In genomic region chr13:29222261-29222838, GRCm38 (mm10) we compare ENCODE assay signal across 8 mouse cellular contexts.
DNase-seq lines count a peak whose midpoint lies in the region; ATAC-seq and TF ChIP-seq lines count a peak whose summit lies in the region.

No protein-coding gene starts in this region.

- peaks cover 7% of the 10 kb centered on the region; the same call in 1 of the 2 replicates for H3K9me3 ChIP-seq in midbrain, embryonic 10.5 days (replicated peaks)

- H3K4me3 ChIP-seq in midbrain, embryonic 10.5 days = no peak overlapping the region
- H3K4me3 ChIP-seq in layer of hippocampus, adult 2 months = no peak overlapping the region

- H3K36me3 ChIP-seq in midbrain, embryonic 10.5 days = no peaks in the 10 kb centered on the region

- DNase-seq in cerebellum, postnatal 10 days = peak; percentile 75 to 76
- DNase-seq in cerebellum, adult 11-12 months = no peak
- DNase-seq in right cerebral cortex, postnatal 10 days (ENCODE audit: low spot score in 2 of 2) = peak; percentile 40
- DNase-seq in right cerebral cortex, adult 18-20 months = no peak
- peak; percentile 72 for DNase-seq in midbrain, embryonic 10.5 days (ENCODE audit: low spot score)
- DNase-seq in layer of hippocampus, adult 2 months (ENCODE audit: low spot score in 2 of 2) = no peak
- DNase-seq in gastrocnemius, postnatal 10 days = no peak

- peaks cover 5% of the 10 kb centered on the region; the same call in 1 of the 2 replicates for H3K27me3 ChIP-seq in midbrain, embryonic 10.5 days (ENCODE audit: low read depth, poor library complexity, severe bottlenecking)

- 12% methylated on average over 10 of the region's 10 CpGs for WGBS in midbrain, embryonic 10.5 days

- ATAC-seq in megakaryocyte-erythroid progenitor cell, adult 5-6 weeks (replicated peaks; ENCODE audit: low FRiP score, low TSS enrichment, poor library complexity, severe bottlenecking) = no peak

- no peak for TF ChIP-seq CTCF in layer of hippocampus, adult 2 months (conservative IDR thresholded peaks at IDR 0.05)

- H3K4me1 ChIP-seq in midbrain, embryonic 10.5 days = peaks cover 29% of the 10 kb centered on the region

- peak overlapping the region; percentile 83 for H3K27ac ChIP-seq in midbrain, embryonic 10.5 days (replicated peaks)
- H3K27ac ChIP-seq in layer of hippocampus, adult 2 months = no peak overlapping the region

Comparison
In these comparisons a context has a peak if more than half of its experiments do, and no peak if none do; other contexts are left out.
1. DNase-seq: peak in cerebellum, postnatal 10 days (2 of 2), right cerebral cortex, postnatal 10 days (2 of 2) and midbrain, embryonic 10.5 days (single experiment); none in cerebellum, adult 11-12 months (single experiment), right cerebral cortex, adult 18-20 months (single experiment), layer of hippocampus, adult 2 months (0 of 2) and gastrocnemius, postnatal 10 days (single experiment).